Mouse (Mus musculus) liver, embryonic 16.5 days (tissue): ENCODE measurements around the gene Esrrb. TPM values are rescaled to one million over a fixed set of nuclear protein-coding genes. Genes with fewer than 3 reads are reported as not detected.

Source experiments
- ATAC-seq: fragments of 200-750 bp; cut with Nextera tagmentation; 2 replicates; pipeline ENCODE4 v1.8.0; 2017; ENCODE audit warnings: low read depth, mild to moderate bottlenecking, moderate number of reproducible peaks, moderate library complexity
- H3K27ac ChIP-seq: fragments of 300-500 bp; sonication (generic); 2 replicates; pipeline ENCODE4 v1.5.1; 2014; ENCODE audit warnings: mild to moderate bottlenecking, low read length
- H3K27me3 ChIP-seq: fragments of 300-500 bp; sonication (generic); 2 replicates; pipeline ENCODE4 v1.6.1; 2014; ENCODE audit warnings: low read depth, low read length, mixed read lengths; ENCODE audit not compliant: control insufficient read depth, insufficient read depth
- H3K36me3 ChIP-seq: fragments of 300-500 bp; sonication (generic); 2 replicates; pipeline ENCODE4 v1.6.1; 2014; ENCODE audit warnings: mild to moderate bottlenecking; ENCODE audit not compliant: control insufficient read depth, insufficient read depth
- H3K4me1 ChIP-seq: fragments of 300-500 bp; sonication (generic); 2 replicates; pipeline ENCODE4 v1.6.1; 2014; ENCODE audit warnings: low read depth, low read length, mixed read lengths; ENCODE audit not compliant: control insufficient read depth
- H3K4me2 ChIP-seq: fragments of 300-500 bp; sonication (generic); 2 replicates; pipeline ENCODE4 v1.6.1; 2014; ENCODE audit warnings: low read depth, low read length, mixed read lengths
- H3K4me3 ChIP-seq: fragments of 300-500 bp; sonication (generic); 2 replicates; pipeline ENCODE4 v1.5.1; 2014; ENCODE audit warnings: low read depth, mild to moderate bottlenecking, low read length
- H3K9ac ChIP-seq: fragments of 300-500 bp; sonication (generic); 2 replicates; pipeline ENCODE4 v1.6.1; 2014; ENCODE audit warnings: low read depth, low read length
- H3K9me3 ChIP-seq: fragments of 300-500 bp; sonication (generic); replicated peaks from 2 replicates; pipeline ENCODE4 v1.6.1; 2016; ENCODE audit warnings: low read length; ENCODE audit not compliant: control insufficient read depth
- WGBS: fragments of 180-500 bp; shearing (Covaris S2); extraction: QIAGEN DNeasy Blood & Tissue Kit; methylation state at CpG from one replicate; pipeline ENCODE4 v1.1.7; 2014; ENCODE audit not compliant: insufficient replicate concordance; 5-methylcytosine and 5-hydroxymethylcytosine counted together
- polyA plus RNA-seq: library from polyadenylated mRNA; unstranded; fragments of >200 nt; fragmentation: Nextera tagmentation; extraction: Ambion mirVana; gene quantifications from 2 replicates; pipeline ENCODE4 v1.2.1, GENCODE M21; 2015

Esrrb gene
- polyA plus RNA-seq, 1 experiment from 2014 or later = 0.09 TPM

DNA sequence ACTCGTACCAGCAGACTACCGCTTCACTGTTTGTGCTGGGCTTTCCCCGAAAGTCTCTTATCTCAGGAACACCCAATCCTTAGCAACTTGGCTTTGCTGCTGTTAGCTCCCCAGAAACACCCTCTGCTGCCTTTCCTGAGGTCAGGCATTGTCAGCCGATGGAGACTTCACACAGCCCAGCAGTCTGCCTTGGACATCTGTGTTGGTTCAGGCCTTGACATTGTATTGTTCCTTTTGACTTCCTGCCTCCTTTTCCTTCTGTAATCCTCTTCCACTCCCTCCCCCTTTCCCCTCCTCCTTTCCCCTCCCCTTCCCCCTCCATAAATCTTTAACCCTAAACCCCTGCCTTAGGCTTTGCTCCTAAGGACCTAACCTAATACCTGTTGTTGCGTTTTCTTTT is 155.7 kb downstream of the Esrrb start:
- no peak overlapping the region for H3K4me3 ChIP-seq
- H3K4me2 ChIP-seq = no peak overlapping the region
- 48% methylated on average over 5 of the region's 5 CpGs for WGBS
- ATAC-seq = no peak
- H3K27ac ChIP-seq = no peak overlapping the region
- no peaks in the 10 kb centered on the region for H3K9me3 ChIP-seq
- H3K9ac ChIP-seq = no peak overlapping the region
- no peaks in the 10 kb centered on the region for H3K27me3 ChIP-seq
- H3K36me3 ChIP-seq = no peaks in the 10 kb centered on the region
- no peaks in the 10 kb centered on the region for H3K4me1 ChIP-seq

DNA sequence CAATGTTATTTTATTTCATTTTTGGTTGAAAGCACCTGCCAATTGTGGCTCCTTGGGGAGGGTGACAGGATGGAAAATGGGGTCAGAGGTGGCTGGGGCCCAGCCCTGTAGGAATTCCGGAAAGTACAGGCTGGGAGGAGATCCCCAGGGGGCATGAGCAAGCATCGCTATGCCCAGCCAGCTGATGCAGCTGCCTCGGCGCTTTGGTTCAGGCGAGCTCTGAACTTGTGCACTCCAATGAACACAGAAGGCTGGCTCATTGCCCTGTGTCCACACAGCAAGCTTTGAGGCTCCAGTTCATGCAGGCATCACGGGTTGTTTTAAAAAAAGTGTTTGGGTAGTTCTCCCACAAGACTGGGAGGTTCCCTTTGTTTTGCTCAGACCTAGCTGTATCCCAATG is 156.8 kb downstream of the Esrrb start:
- ATAC-seq = no peak
- no peak overlapping the region for H3K4me3 ChIP-seq
- 52% methylated on average over 6 of the region's 6 CpGs for WGBS

GRCm38 (mm10) chr12:86518746-86519145 is 157.8 kb downstream of the Esrrb start:
- Histone ChIP-seq H3K4me3 (no peak overlapping the region), H3K36me3 (no peaks in the 10 kb centered on the region), H3K9ac (no peak overlapping the region), H3K27me3 (no peaks in the 10 kb centered on the region), H3K27ac (no peak overlapping the region), H3K4me2 (no peak overlapping the region), H3K9me3 (no peaks in the 10 kb centered on the region), H3K4me1 (no peaks in the 10 kb centered on the region)
- ATAC-seq = no peak
- WGBS = 28% methylated on average over 18 of the region's 18 CpGs

More for the DNA sequence above, 156.8 kb downstream of the Esrrb start:
- H3K9me3 ChIP-seq = no peaks in the 10 kb centered on the region
- H3K27ac ChIP-seq = no peak overlapping the region
- no peak overlapping the region for H3K9ac ChIP-seq
- H3K4me2 ChIP-seq = no peak overlapping the region
- no peaks in the 10 kb centered on the region for H3K27me3 ChIP-seq
- H3K36me3 ChIP-seq = no peaks in the 10 kb centered on the region
- H3K4me1 ChIP-seq = no peaks in the 10 kb centered on the region

DNA sequence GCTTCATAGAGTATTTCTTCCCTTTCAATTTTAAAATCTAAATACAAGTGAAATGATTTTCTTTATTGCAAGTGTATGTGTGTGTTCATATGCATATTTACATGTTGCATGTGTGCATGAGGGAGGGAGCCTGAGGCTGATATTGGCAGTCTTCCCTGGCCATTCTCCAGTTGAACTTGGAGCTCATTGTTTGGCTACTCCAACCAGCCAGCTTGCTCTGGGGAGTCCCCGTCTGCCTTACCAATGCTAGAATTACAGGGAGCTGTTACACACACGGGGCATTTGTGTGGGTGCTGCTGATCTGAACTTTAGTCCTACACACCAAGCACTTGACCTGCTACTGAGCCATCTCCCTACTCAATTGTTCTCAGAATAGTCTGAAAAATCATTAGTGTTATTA is 173.4 kb downstream of the Esrrb start:
- no peaks in the 10 kb centered on the region for H3K4me1 ChIP-seq
- H3K9ac ChIP-seq = no peak overlapping the region
- H3K9me3 ChIP-seq = no peaks in the 10 kb centered on the region
- H3K27ac ChIP-seq = no peak overlapping the region
- H3K4me3 ChIP-seq = no peak overlapping the region
- WGBS = 40% methylated on average over 2 of the region's 2 CpGs
- no peak for ATAC-seq
- no peaks in the 10 kb centered on the region for H3K27me3 ChIP-seq
- no peaks in the 10 kb centered on the region for H3K36me3 ChIP-seq
- H3K4me2 ChIP-seq = no peak overlapping the region

GRCm38 (mm10) chr12:86537799-86538198 is 176.9 kb downstream of the Esrrb start:
- no peak overlapping the region for H3K27ac ChIP-seq
- H3K27me3 ChIP-seq = no peaks in the 10 kb centered on the region
- ATAC-seq = no peak

DNA sequence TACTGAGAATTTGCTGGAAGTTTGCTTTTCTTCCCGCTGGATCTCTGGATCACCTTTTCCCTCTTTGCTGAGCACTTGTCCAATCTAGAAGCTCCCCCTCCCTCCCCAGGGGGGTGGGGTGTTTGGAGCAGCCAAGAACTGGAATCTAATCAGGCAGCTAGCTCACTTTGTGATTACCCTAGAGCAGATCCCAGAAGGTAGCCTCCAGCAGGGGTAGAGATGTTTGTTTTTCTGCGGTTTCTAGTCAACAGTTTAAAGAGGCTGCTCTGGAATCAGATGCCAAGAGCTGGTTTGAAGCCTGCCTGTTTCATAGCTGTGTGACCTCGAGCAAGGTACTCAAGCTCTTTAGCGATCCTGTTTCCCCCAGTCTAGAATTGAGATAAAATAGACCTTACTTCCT is 177.8 kb downstream of the Esrrb start:
- WGBS = 37% methylated on average over 4 of the region's 4 CpGs
- Histone ChIP-seq H3K9me3 (no peaks in the 10 kb centered on the region), H3K27me3 (no peaks in the 10 kb centered on the region), H3K9ac (no peak overlapping the region), H3K36me3 (no peaks in the 10 kb centered on the region), H3K4me2 (no peak overlapping the region), H3K4me3 (no peak overlapping the region), H3K27ac (no peak overlapping the region), H3K4me1 (no peaks in the 10 kb centered on the region)
- ATAC-seq = no peak

More at GRCm38 (mm10) chr12:86537799-86538198, 176.9 kb downstream of the Esrrb start:
- no peaks in the 10 kb centered on the region for H3K4me1 ChIP-seq
- no peaks in the 10 kb centered on the region for H3K9me3 ChIP-seq
- no peak overlapping the region for H3K4me3 ChIP-seq
- H3K36me3 ChIP-seq = no peaks in the 10 kb centered on the region
- H3K4me2 ChIP-seq = no peak overlapping the region
- no peak overlapping the region for H3K9ac ChIP-seq

GRCm38 (mm10) chr12:86539511-86539910 is 178.6 kb downstream of the Esrrb start:
- Histone ChIP-seq H3K9me3 (no peaks in the 10 kb centered on the region), H3K27ac (no peak overlapping the region), H3K4me1 (no peaks in the 10 kb centered on the region), H3K4me3 (no peak overlapping the region), H3K4me2 (no peak overlapping the region), H3K36me3 (no peaks in the 10 kb centered on the region), H3K9ac (no peak overlapping the region), H3K27me3 (no peaks in the 10 kb centered on the region)
- no peak for ATAC-seq
- WGBS = 49% methylated on average over 4 of the region's 4 CpGs

- no peak overlapping the region for H3K4me2 ChIP-seq
- H3K9ac ChIP-seq = no peak overlapping the region
- no peaks in the 10 kb centered on the region for H3K27me3 ChIP-seq
- no peak overlapping the region for H3K4me3 ChIP-seq
- no peak overlapping the region for H3K27ac ChIP-seq
- H3K36me3 ChIP-seq = no peaks in the 10 kb centered on the region
- no peaks in the 10 kb centered on the region for H3K9me3 ChIP-seq
- 21% methylated on average over 8 of the region's 8 CpGs for WGBS
- ATAC-seq = no peak
- H3K4me1 ChIP-seq = no peaks in the 10 kb centered on the region
Observed at GRCm38 (mm10) chr12:86547808-86548207, 186.9 kb downstream of the Esrrb start.

GRCm38 (mm10) chr12:86553037-86553436 is 192.1 kb downstream of the Esrrb start:
- no peaks in the 10 kb centered on the region for H3K36me3 ChIP-seq
- no peaks in the 10 kb centered on the region for H3K27me3 ChIP-seq
- no peak overlapping the region for H3K4me3 ChIP-seq
- H3K9me3 ChIP-seq = no peaks in the 10 kb centered on the region
- WGBS = 53% methylated on average over 10 of the region's 10 CpGs
- ATAC-seq = no peak
- H3K4me1 ChIP-seq = no peaks in the 10 kb centered on the region
- H3K4me2 ChIP-seq = no peak overlapping the region
- H3K9ac ChIP-seq = no peak overlapping the region
- no peak overlapping the region for H3K27ac ChIP-seq
